Mouse (Mus musculus) monocyte, adult 5-6 weeks (primary cell): ENCODE results near the gene Baiap2. TPM values are rescaled to one million over a fixed set of nuclear protein-coding genes. Genes with fewer than 3 reads are reported as not detected.

Experiments
- ATAC-seq: fragments of 153-309, 156-312 bp; replicated peaks from 2 replicates; pipeline ENCODE4 v1.8.0; 2017; ENCODE audit warnings: mild to moderate bottlenecking; ENCODE audit not compliant: low TSS enrichment, insufficient number of reproducible peaks, severe bottlenecking, poor library complexity, low FRiP score
- total RNA-seq: library from RNA; stranded (forward); fragments of 200-1000, 200-491, 200-594 nt; gene quantifications from 3 replicates; pipeline ENCODE4 v1.2.3, GENCODE M21; 2017

Gene Baiap2
- total RNA-seq, 1 experiment from 2014 or later, result 3.5 TPM

DNA sequence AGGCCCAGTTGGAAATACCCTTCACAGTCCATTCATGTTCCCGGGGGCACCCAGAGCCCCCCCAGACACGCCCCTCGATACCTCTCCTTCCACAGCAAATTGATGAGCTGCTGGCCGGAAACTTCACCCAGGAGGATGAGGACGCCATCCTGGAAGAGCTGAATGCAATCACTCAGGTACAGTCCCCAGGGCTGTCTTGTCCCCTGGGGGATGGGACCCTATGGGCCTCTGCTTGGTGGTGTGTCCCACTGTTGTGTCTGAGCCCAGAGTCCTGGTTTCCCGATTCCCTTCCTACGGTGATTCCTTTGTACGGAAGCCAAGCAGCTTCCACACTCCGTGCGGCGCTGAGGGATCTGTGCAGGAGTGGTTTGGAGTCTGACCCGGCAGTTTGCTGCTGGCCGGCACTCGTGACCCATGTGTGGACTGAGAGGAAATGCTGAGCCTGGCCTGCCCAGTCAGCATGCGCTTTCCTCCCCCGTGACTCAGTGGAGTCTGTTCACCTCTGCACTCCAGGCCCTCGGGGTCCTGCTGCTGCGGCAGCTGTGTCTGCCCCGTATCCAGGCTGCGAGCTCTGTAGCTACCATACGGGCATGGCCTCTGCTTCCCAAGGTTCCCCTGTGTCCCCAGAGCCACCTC lies 25.6 kb upstream of the Baiap2 start:
- ATAC-seq, result no peak

- ATAC-seq, result no peak
These were observed 24.0 kb upstream of the Baiap2 start for GRCm38 (mm10) chr11:119918521-119918920.

GRCm38 (mm10) chr11:119919432-119919831 lies 23.1 kb upstream of the Baiap2 start:
- no peak for ATAC-seq

DNA sequence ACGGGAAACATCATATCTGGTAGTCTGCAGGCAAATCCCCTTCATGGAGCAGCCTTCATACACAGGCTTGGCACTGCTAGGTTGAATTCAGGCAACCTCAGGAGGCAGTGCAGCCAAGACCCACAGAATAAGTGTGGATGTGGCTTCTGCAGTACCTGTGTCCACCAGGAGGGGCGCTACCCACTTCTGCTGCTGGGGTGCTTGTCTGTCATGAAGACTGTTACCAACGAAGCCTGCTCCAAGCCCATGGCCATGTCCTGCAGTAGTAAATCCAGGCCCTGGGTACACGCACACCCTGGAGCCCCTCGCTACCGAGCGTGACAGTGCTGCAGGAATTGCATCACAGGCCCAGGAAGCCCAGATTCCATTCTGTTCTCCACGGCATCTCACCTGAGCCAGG lies 22.7 kb upstream of the Baiap2 start:
- peak; percentile 66 for ATAC-seq

DNA sequence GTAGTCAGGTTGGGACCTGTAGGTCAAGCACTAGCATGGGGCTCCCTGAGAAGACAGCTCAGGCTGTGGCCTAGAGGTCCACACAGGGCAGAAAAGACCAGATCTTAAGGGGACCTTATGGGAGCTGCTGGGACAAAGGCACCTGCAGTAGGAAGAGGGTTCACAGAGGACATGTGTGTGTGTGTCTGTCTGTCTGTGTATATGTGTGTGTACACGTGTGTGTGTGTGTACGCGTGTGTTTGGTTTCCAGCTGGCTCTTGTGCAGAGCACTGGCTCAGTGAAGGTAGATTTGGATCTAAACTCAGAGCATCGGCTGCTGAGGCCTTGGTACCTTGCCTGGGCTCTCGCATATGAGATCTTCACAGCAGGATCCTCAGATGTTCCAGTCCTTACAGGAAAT lies 21.9 kb upstream of the Baiap2 start:
- no peak for ATAC-seq

- ATAC-seq, result peak; percentile 99
These were observed 17.4 kb upstream of the Baiap2 start for GRCm38 (mm10) chr11:119925176-119925575.

DNA sequence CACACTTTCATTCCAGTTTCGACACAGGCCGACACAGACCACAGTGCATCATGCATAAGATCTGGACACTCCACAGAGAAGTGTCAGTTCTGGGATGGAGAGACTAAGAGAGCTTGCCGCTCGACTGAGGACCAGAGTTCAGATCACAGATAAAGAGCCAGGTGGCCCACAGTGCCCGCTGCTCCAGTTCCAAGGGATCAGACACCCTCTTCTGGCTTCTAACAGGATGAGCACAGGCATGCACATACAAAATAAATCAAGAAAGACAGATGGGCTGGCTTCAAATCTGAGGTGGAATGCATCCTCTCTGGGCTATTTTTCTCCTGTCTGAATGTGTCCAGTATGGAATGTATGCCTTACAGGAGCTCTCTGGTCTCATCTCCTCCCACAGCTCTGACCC lies 15.8 kb upstream of the Baiap2 start:
- no peak for ATAC-seq

DNA sequence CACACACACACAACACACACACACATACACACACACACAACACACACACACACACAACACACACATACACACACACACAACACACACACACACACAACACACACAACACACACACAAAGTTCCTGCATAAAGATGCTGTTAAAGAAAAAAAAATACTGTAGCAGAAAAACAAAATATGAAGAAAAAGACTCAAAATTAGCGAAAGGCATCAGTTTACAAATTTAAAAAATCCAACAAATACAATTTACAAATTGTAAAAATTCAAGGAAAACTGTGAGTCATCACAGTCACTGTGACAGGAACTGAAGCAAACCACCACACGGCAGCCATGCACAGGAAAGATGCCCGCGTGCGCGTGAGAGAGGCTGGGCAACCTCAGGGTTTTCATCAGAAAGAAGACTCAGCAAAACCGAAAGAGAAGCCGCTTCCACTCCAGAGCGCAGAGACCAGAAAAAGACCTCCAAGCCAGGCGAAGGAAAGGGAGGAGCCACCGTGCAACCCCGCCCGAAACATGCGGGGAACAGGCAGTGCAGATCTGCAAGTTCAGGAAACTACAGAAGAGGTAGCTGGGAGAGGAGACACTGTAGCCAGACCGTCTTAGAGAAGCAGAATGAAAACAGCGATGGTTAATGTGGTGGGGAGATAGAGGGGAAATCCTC lies 14.4 kb upstream of the Baiap2 start:
- peak; percentile 63 for ATAC-seq

DNA sequence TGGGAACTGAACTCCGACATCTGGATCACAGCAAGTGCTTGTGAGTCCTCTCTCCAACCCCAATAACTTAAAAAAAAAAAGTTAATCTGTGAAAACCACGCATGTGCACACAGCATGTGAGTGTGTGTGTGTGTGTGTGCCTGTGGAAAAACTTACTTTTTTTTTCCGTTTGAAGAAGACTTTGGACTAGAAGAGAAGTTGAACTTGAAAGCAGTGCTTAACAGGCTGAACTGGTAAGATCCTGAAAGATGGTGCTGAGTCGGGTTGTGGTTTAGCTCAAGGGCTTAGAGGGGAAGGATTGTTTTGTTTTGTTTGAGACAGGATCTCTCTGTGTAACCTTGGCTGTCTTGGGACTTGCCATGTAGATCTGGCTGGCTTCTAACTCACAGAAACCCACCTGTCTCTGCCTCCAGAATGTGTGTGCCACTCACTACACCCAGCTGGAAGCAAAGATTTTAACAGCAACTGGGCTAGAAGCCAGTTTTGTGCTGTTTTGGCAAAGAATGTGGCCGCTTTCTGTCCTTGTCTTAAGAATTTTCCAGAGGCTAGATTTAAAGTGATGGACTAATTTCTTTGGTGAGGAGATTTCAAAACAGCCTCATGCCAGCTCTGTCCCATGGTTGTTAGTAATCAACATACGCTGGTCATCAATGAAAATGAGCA lies 12.8 kb upstream of the Baiap2 start:
- no peak for ATAC-seq

- no peak for ATAC-seq
These were observed 10.8 kb upstream of the Baiap2 start for GRCm38 (mm10) chr11:119931809-119932208.

DNA sequence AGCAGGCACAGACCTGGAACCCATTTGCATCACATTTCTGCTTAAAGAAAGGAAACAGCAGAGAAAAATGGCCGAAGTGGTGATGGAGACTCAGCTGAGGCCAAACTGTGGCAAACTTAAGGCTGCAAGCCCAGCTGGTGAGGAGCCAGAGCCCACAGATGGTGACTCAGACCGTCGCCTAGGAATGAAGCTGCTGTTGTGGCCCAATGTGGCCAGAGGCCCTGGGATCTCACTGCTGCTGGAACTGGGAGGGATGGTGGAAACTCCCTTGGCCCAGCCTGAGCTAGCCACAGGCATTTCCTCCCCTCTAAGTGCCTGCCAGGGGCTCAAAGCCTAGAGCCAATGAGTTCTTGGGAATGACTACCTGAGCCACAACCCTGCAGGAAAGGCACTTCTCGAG lies 9.4 kb upstream of the Baiap2 start:
- no peak for ATAC-seq

DNA sequence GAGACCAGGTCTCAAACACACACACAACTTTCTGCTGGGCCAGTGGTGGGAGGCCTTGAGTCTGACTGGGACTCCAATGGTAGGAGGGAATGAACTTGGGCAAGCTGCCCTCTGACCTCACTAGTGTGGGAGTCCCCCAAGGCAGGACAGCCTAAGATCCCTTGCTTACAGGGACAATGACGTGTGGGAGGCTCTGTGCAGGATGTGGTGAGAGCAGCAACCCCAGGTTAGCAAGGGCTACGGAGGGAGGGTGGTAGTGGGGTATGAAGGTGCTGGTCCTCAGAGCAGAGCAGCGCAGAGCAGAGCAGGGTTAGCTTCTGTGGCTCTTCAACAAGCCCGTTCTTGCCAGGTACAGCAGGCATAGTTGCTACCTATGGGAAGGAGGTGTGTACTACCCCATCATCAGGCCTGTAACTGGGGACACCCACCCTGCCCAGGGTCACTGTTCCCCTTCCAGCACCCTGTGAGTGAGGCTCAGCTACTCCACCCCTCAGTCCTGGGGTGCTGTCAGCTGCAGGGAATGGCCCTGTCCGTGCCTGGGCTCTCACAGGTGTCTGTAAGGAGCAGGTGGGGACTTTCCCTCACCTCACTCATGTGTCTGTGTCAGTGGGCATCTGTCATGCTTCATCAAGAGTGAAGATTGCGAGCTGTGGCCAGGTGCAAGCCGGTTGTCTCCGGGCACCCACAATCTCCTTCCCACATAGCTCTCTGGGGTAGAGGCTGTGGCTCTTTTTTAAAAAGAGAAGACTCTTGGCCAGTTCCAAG lies 8.6 kb upstream of the Baiap2 start:
- no peak for ATAC-seq

- ATAC-seq, result no peak
These were observed 7.8 kb upstream of the Baiap2 start for GRCm38 (mm10) chr11:119934773-119935172.

DNA sequence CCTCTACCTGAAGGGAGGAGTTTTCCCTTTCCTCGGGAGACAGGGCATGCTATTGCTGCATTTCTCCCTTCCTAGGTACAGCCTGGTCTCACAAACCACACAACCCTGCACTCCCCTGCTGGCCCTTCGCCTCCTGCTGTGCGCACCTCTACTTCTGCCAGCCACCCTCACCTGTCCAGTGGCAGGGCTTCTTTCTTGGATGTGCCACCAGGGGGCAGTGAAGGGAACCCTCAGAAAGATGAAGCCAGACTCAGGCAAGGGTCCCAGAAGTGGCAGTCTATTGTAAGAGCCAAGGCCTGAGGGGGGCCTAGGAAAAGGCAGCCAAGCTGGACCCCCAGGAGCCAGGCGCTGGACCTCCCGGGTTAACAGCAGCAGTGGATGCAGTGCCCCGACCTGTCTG lies 7.1 kb upstream of the Baiap2 start:
- ATAC-seq, result no peak

DNA sequence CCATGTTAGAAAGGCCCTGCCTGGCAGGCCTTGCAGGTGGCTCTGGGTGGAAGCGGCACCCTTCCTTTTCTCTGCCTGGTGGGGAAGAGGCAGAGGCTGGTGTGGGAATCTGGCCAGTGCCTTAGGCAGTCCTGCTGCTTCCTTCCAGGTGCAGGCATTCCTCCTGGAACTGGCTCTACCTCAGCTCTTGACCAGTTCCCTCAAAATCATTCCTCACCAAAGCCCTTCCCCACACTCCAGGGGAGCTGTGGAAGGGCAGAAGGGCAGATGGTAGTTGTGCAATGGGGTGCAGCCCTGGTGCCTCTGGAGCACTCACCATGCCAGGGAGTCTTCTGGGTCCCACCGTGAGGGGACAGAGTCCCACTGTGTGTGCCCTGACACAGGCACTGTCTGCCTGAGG lies 6.1 kb upstream of the Baiap2 start:
- no peak for ATAC-seq

- ATAC-seq, result no peak
These were observed 5.3 kb upstream of the Baiap2 start for GRCm38 (mm10) chr11:119937216-119937615.

DNA sequence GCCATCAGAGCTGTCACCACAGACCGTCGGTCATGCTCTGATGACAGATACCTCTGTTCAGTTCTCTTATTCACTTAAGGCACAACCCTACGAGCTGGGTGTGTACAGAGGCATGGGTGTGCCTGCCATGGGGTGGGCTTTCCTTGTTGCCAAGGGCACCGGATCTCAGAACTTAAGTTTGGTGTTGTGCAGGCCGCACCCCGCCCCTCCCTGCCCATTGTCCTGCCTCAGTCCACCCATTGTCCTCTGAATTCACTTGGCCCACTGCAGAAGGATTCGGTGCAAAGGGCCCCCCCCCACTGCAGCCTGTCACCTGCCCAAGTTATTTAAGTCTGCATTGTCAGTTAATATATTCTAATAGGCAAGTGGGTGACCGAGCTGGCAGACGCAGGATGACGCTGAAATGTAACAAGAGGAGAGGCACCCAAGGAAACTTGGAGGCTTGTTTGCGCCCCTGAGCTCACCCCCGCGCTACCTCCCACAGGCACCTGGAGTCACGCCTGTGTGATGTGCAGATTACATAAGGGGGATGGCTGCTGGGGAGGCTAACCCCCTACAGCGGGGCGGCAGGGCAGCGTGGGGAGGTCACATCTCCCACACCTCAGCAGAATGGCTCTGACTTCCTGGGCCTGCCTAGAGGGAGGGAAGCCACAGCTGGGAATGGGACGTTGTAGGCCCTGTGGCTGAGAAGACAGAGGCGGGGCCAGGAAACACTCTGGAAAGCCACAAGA lies 4.6 kb upstream of the Baiap2 start:
- no peak for ATAC-seq

GRCm38 (mm10) chr11:119939073-119939710 lies 3.4 kb upstream of the Baiap2 start:
- no peak for ATAC-seq
